Mouse (Mus musculus): Measurements from ENCODE around the gene Dhx36.

The Dhx36 gene

DNA sequence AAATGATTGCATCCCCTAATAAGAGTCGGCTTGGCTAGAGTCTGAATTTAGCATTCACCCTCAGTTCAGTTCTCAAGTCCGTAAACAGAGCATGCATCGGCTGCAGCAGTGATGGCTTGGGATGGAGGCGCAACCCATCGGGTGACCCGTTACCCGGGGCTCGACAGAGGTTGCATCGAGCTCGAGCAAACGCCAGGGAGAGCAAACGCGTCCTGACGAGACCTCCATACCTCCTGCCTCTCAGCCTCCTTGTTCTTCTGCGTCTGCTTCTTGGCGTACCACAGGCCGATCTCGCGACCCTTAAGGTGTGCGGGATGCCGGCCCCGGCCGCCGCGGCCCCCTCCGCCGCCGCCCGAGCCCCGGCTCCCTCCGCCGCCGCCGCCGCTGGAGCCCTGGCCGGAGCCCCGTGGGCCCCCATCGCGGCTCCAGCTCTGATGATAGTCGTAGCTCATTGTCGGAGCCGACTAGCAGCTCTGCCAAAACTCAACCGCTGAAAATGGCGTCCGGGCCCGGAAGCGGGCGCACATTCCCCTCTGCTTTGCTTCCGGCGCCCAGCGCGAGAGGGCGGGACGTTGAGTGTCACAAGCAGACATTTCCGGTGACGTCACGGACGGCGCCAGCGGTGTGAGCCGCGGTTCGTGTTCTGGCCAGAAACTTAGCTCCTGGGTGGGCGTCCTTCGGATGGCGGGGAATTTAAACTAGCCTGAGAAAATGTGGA, at the start of gene Dhx36:
Gene Dhx36 (minus strand): TSS at position 517 of the 718 bp plus-strand sequence.
- peak; percentile 97 to 98 for DNase-seq

DNA sequence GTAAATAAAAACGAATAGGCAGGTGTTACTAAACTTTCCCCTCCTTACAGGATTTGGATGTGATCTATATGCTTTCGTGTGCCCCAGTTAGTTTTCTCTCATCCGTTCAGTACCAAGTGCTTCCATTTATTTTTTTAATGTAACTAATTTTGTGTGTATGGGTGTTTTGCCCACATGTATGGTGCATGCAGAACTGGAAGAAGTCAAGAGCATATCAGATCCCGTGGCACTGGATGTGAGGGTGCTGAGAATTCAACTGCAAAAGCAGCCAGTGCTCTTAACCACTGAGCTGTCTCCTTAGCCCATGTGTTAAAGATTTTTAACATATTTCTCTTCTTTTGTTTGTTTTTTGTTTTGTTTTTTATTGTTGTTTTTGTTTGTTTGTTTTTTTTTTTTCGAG, 20.8 kb upstream of the Dhx36 start:
- DNase-seq, result no peak

DNA sequence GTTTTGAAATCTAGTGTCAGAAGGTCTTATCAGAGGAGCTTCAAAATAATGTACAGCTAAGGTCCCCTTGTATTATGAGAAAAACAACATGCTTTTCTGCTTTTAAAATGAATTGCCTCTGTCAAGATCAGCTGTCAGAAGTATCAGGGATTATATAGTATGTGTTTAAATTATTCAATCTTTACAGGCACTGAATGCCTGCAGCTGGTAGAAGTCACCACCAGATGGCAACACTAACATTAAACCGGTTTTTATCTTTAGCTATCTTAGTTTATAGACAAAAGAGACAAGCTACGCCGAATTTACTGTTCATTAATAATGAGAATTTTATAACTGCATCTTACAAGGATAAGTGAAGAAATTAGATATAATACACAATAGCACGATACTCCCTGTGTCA, 20.4 kb upstream of the Dhx36 start:
- no peak for DNase-seq

DNA sequence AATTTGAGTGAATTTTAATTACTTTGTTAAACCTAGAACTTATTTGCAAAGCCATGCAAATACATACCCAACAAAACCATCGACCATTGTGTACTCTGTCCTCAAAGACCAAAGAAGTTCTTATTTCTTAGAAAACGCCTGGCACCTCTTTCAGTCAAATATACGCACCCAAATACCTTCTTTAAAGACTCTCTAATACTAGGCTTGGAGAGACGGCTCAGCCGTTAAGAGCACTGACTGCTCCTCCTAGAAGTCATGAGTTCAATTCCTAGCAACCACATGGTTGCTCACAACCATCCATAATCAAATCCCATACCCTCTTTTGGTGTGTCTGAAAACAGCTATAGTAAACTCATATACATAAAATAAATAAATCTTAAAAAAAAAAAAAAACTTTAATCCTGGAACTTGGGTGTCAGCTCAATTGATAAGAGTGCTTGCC, 423 bp upstream of the Dhx36 start:
- peak in 1 of 2 experiments; percentile 8 for DNase-seq

DNA sequence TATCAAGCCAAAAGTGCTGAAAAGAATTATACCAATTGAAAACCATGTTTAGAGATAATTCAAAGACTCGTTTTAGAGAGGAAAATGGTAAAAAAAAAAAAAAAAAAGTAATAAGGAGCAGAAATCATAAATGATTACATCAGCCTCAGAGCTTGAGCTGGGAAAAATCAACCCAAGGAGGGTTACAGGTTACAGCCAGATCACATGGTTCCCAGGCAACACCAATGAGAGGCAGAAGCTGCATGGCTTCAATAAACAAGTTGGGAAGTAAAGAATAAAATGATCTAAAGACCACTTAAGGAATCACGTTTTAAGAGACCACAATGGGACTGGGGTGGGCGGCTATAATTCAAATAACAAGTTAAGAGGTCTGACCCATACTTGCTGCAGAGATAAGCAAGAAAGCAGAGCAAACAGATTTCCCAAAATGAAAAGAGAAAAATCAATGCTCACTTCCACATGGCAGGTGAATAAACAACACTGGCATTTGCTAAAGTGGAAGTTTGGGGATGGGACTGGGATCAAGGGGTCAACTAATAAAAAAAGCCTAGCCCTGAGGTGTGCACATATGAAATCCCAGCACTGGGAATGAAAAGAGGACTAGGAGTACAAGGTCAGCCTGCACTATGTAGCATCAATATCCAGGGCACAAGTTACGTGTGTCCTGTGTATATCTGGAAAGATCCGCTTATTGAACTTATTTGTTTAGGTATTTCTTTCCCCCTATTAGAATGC, 1.5 kb downstream of the Dhx36 start:
- DNase-seq, result no peak

DNA sequence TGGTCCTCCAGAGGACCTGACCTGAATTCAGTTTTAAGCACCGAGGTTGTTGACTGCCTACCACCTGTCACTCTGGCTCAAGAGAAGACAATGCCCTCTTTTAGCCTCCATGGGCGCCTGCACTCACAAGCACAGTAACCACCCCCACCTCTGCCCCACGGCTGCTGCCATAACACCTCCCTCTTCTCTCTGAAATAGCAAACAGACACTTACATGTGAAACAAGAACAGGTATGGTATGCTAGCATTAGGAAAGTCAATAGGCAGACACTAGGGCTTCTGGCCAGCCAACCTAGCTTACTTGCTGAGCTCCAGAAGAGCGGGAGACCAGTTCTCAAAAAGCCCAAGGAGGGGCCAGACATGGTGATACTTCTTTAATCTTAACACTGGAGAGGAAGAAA, 7.5 kb downstream of the Dhx36 start:
- no peak for DNase-seq

DNA sequence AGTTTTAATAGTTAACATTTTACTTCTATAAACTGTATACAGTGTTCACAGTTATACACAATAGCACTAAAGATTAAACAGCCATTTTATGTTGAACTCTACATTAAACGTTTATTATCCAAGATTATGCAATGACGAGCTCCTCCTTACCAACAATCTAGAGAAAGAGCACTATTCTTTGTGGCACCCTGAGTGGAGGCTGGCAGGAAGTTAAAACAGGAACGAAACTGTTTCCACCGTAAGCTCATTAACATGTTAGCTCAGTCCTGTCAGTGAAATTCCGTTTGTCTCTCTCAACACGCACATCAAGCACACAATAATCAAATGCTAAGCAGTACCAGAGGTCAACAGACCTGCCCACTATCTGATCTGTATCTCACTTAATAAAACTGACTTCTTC, 14.2 kb downstream of the Dhx36 start:
- no peak for DNase-seq

DNA sequence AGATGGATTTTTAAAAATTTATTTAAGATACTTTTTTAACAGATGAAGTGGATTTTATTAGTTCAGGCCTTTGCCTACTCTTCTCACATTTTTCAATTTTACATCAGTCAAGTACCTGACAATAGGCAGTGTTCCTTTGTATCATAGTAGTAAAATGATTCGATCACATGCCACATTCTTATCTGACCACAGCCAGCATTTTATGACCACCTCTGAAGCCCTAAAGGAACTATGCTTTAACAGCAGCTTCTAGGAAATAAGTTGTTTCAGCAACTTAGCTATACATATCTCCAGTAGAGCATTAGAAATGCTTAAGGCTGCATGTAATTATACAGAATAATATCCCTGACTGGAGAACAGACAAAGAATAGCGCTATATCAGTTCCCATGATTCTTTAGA, 22.5 kb downstream of the Dhx36 start:
- no peak for DNase-seq

DNA sequence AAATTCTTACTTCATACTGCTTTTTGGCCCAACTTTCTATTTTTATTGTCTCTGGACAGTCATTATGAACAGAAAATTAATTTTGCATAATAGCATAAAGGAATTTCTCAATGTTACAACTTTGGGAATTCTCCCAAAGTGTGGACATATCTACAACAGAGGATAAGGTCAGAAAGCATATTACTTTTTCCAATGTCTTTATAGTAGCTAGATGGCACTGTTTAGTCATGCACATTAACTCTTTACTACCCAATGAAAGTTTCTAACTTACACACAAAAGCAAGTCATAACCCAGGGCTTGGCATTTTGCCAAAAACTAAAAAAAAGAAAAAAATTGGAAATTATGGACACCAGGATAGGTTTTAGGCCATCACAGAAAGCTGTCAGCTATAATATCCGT, 36.6 kb downstream of the Dhx36 start:
- no peak for DNase-seq

DNA sequence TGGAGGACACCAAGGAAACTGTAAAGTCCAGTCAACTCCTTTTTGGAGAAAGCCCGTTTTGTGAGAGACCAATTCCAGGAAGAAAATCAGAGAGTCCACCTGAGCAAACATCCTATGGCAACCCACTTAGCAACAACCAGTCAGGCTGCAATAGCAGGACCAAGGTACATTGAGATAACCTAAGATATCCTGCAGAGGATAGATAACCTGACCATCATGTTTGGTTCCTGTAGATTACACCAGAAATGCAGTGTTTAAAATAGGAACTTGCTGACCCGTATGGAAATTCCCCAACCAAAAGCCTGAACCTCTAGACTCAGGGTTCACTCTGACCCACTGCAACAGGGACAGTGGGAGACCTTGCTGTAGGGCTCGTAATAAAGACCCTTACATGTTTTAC, 42.5 kb downstream of the Dhx36 start:
- no peak for DNase-seq

DNA sequence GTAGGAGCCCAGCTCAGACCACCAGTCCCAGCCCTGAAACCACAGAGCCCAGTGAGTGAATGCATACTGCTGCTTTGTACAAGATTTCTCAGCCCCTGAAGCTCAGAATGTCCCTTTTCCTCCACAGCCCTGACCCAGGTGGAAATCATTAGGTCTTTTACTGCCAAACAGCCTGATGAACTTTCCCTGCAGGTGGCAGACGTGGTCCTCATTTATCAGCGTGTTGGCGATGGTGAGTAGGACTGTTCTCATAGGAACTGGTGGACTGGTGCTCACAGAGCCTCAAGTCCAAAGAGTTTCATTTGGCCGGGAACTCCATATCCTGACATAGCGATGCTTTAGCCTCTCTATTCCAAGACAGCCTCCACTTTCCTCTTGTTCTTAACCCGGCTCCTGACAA, 47.3 kb downstream of the Dhx36 start:
- no peak for DNase-seq

DNA sequence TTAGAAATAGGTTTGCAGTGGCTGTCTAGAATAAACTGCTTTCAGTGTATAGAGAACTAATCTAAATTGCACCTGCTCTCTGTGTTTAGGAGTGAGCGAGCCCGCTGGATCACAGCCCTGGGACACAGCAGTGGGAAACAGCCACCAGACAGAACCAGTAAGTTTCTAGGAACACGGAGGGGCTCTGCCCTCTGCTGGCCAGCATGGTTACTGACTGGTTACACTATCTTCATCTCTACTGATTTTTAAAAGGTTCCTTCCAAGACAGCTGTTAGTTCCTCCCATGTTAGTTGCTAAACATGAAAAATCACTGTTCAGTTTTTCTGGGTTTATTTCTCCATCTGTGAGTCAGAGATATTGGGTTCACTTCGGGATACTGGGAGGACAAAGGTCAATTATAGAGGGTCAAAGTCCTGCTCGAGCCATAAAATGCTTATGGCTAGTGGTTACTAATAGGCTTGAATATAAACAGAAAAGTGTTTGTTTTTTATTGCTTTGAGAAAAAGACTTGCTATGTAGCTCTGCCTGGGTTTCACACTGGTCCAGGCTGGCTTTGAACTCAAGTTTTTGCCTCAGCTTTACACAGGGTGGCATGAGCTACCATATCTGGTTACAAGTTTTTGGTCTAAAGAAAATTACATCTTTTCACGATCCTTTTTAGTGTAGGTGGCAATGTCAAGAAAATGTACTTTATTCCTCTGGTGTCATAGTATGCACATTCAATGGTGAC, 48.4 kb downstream of the Dhx36 start:
- DNase-seq, result peak; percentile 37 to 40

DNA sequence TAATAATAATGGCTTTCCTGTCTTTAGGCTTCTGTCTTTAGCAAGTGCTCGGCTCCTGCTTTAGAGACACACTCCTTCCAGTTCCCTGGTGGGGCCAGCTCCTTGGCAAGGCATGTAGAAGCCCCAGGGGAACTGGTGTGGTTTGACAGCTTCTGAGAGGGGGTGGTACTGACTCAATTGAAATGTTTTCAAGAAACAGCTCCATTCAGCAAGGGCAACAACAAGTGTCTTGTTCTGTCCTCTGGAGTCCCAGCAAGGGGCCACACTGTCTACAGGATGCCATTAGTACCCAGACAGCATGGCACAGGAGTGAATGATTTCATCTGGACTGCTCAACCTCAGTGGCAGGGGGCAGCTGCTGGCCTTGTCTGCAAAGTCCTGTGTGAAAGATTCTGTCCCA, 51.0 kb downstream of the Dhx36 start:
- no peak for DNase-seq

DNA sequence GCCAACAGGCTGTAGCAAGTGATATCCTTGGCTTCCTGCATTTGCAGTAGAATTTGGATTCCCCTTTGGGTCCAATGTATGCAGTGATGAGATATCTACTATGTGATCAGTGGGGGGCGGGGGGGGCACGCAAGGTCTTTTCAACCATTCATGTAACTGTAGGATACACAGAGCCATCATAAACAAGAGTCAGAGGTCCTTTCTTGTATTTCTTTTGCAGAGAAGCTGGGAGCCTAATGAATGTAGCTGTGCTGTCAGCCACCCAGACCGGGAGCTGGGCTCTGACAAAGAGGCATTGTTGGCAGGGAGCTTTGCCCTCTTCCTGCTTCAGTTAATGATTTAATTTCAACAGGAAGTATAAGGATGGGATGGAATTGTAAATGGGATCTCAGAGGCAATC, 52.7 kb downstream of the Dhx36 start:
- DNase-seq, result no peak

DNA sequence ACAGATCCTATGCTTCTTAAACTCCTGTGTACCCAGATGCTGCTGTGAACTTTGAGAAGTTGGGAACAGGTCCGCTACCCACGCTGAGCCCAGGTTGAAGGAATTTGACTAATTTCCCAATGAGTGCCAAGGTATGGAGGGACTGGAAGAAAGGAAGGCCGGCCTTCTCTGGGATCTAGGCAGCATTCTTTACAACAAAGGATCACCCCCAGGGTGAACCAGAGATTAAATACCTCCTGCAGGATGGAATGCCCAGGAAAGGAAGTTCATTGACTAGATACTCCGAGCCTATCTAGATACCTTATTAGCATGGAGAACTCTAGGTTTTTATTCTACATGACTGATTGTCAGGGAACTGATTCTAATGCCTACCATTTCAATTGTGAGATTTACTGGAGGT, 53.8 kb downstream of the Dhx36 start:
- no peak for DNase-seq

DNA sequence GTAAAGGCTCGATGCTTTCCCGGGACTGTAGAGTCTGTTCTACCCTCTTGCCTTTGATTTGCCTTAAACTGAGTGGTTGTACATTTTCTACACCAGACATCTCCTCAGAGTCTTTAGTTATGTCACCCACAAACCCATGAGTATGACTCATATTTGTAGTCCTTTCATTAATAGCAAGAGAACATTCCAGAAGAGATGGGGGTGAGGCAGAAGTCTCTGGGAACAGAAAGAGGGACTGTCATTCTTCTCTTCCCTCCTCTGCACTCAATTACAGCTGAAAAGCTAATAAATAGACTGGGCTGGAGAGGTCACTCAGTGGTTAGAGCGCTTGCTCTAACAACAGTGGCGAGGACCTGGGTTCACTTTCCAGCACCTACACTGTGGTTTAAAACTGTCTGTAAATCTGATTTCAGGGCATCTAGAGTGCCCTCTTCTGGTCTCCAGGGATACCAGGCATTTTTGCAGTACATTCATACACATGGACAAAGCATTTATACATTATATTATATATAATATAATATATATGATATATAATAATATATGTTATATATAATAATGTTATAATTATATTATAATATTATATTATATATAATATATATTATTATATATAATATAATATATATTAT, 56.8 kb downstream of the Dhx36 start:
- no peak for DNase-seq

DNA sequence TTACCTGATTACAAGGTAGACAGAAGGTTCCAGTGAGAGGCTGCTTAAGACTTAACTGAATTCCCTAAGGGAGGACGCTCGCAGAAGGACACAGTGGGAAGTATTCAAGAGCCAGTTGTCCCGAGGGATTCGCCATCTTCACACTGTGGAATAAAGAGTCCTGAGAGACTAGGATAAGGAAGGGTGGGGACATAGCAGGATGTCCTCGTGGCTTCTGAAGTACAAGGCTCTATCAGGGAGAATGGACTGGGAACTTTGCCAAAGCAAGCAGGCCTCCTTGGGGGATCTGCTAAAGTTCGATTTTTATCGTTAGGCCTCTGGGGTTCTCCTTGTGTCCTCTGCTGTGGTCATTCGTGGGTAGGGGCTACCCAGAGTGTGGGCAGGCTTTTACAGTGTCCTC, 59.7 kb downstream of the Dhx36 start:
- DNase-seq, result no peak

DNA sequence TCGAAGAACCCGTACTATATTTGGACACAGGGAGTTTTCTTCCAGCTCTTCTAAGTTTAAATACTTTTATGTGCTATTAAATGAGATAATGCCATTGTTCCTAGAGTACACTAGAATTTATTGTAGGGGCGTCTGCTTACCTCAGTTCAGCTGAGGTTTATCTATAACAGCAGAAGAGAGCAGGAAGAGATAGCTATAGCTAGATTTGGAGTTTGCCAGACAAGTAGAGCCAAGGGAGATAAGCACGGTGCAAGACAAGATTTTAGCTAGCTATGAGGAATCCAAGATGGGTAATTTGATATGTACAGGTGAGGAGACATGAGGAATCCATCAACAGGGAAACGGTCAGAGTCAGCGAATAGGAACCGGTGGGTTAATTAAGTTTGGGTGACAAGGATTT, 60.5 kb downstream of the Dhx36 start:
- no peak for DNase-seq

DNA sequence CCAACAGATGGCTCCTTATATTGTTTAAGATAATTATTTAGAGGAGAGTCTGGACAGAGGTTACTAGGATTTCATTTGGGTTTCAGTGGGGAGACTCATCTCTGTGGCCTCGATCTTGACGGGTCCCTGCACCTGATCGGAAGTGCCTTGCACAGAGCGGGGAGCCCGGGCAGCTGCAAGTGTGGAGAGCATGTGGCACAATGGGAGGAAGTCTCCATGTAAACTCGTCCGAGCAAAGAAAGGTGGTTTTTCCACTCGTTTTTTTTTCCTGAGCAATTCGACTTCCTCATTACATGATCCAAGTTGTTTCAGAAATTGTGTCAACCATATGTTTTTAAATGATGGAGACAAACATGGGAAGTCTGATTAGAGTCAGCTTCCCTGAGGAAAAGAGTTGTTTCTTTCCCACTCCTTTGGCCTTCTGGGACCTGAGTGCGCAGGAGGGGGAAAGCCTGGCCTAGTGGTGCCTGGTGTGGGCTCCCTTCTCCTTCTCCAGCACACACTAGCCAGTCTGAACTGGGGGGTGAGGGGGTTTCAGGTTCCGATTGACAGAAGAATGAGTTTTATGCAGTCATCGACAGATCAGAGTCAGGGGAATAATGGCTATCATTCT, 63.1 kb downstream of the Dhx36 start:
- DNase-seq, result no peak

DNA sequence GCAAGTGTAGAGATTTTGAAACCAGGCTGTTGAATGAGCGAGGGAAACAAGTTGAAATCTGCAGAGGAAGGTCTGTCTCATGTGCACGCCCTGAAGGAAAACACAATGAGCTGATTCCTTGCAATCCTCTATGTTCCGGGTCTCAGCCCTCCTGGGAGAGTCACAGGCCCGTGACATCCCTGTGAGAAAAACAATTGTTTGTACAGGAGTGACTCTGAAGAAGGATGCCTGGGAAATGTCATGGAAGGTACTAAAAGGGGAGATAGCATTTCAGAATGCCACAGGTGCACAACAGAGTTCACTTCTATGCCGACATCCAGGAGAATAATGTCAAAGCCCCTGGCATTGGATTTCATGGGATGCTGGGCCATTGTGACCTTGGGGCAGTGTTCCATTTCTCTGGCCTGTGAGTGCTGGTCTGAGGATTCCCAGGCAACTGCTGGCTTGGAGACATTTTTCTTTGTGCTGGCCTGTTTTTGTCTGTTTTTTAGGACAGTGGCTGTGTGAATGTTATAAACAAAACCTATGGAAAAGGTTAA, 66.3 kb downstream of the Dhx36 start:
- DNase-seq, result no peak

DNA sequence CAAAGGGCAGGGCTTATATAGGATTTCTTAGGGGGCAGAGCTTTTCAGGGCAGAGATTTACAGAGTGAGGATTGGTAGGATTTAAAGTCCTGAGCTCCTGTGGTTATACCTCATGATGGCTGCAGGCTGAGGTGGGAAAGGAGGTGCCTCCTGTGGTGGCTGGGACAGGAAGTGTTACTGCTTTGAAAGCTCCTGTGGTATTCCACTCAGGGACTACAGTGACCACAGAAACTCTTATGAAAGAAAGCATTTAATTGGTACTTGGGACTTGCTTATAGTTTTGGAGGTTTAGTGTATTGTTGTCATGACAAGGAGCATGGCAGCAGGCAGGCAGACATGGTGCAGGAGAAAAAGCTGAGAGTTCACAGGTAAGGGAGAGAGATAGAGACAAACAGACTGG, 70.9 kb downstream of the Dhx36 start:
- DNase-seq, result no peak

DNA sequence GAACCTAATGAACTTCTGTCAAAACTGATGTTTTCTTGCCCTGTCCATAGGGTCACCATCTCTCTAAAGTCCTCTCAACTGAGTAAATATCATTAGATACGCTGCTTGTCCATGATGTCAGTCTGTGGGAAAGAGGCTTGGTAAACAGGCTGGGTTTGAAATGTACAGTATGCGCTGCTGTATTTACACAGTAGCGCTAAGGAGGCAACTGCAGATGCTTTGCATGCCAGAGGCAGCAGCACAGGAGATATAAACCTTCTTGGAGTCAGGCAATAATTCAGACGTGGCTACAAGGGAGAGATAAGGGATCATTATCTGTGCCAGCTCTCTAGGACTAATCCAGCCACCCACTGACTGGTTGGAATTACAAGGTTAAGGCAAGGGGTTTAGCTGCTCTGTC, 73.1 kb downstream of the Dhx36 start:
- no peak for DNase-seq
